Mouse (Mus musculus): ENCODE results near the gene Ctr9. TPM values are rescaled to one million over a fixed set of nuclear protein-coding genes. Genes with fewer than 3 reads are reported as not detected.

Gene Ctr9
- polyA plus RNA-seq (2012; rRNA removed) = 6.9 and 9.1 TPM in 2 replicates

- DNase-seq = peak; percentile 96
- Histone ChIP-seq H3K4me3 (replicated peaks; ENCODE audit: extremely low read depth, low read depth, low read length) (peak within 1 kb of the TSS; percentile 99), H3K4me1 (ENCODE audit: control insufficient read depth, insufficient read depth, low read length) (peaks cover 2% of the 10 kb centered on the region; the same call in 1 of the 2 replicates)
- WGBS = 4% methylated on average over 45 of the region's 45 CpGs
- peak; percentile 90 for TF ChIP-seq POLR2A (IDR thresholded peaks at IDR 0.05; ENCODE audit: borderline replicate concordance, extremely low read depth, low read depth, low read length)
- no peak for TF ChIP-seq CTCF (IDR thresholded peaks at IDR 0.05; ENCODE audit: insufficient read depth, low read length)
Measured at GRCm38 (mm10) chr7:111028281-111029045, at the start of gene Ctr9. Gene Ctr9, plus strand, starts transcription at chr7:111028951.

DNA sequence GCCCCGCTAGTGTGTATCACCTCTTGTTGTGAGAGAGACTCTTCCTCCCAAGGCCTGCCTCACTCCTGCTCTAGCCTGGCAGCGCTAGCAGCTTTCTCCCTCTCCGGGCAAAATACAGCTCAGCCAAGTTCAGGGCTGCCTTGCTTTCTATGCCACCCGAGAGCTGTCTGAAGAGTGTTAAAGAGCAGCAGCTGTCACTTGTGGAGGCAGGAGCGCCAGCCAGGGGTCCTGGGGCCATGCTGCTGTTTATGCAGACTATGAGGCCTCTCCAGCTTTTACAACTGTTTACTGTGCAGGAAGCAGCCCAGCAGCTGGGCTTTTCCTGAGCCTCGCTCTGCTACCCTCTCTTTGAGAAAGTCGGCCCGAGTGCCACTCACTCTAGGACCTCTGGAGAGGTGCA lies 47.7 kb upstream of the Ctr9 start:
- no peak for DNase-seq
- TF ChIP-seq CTCF (IDR thresholded peaks at IDR 0.05; ENCODE audit: insufficient read depth, low read length) = no peak
- TF ChIP-seq POLR2A (IDR thresholded peaks at IDR 0.05; ENCODE audit: borderline replicate concordance, extremely low read depth, low read depth, low read length) = no peak
- H3K4me3 ChIP-seq (replicated peaks; ENCODE audit: extremely low read depth, low read depth, low read length) = no peak overlapping the region
- 30% methylated on average over 8 of the region's 8 CpGs for WGBS
- peaks cover 11% of the 10 kb centered on the region for H3K4me1 ChIP-seq (ENCODE audit: control insufficient read depth, insufficient read depth, low read length)

GRCm38 (mm10) chr7:110982053-110982705 lies 46.6 kb upstream of the Ctr9 start, which contains the start of gene Mrvi1:
Gene Mrvi1, minus strand, starts transcription at chr7:110982461.
- Histone ChIP-seq H3K4me1 (ENCODE audit: control insufficient read depth, insufficient read depth, low read length) (peaks cover 11% of the 10 kb centered on the region), H3K4me3 (replicated peaks; ENCODE audit: extremely low read depth, low read depth, low read length) (no peak within 1 kb of the TSS)
- 28% methylated on average over 7 of the region's 7 CpGs for WGBS
- peak; percentile 27 for DNase-seq
- no peak for TF ChIP-seq CTCF (IDR thresholded peaks at IDR 0.05; ENCODE audit: insufficient read depth, low read length)
- no peak for TF ChIP-seq POLR2A (IDR thresholded peaks at IDR 0.05; ENCODE audit: borderline replicate concordance, extremely low read depth, low read depth, low read length)

DNA sequence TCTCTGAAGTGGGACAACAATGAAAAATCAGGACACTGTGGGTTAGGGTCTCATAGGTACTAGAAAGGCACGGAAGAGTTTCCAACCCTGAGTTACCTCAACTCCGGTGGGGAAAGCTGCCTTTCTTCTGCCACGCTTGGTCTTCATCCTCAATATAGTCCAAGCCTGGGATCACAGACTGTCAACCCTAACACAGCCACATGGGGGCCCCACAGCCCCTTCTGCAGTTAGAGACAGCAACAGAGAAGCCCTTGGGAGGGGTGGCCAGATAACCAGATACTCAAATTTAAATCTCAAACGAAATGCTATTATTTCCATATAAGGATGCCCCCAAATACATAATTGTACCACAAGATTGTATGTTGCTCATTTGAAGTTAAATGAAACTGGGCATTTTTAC lies 46.0 kb upstream of the Ctr9 start:
- DNase-seq = peak; percentile 24
- H3K4me1 ChIP-seq (ENCODE audit: control insufficient read depth, insufficient read depth, low read length) = peaks cover 11% of the 10 kb centered on the region
- 43% methylated on average over 4 of the region's 4 CpGs for WGBS
- no peak overlapping the region for H3K4me3 ChIP-seq (replicated peaks; ENCODE audit: extremely low read depth, low read depth, low read length)
- no peak for TF ChIP-seq POLR2A (IDR thresholded peaks at IDR 0.05; ENCODE audit: borderline replicate concordance, extremely low read depth, low read depth, low read length)
- TF ChIP-seq CTCF (IDR thresholded peaks at IDR 0.05; ENCODE audit: insufficient read depth, low read length) = peak; percentile 58

DNA sequence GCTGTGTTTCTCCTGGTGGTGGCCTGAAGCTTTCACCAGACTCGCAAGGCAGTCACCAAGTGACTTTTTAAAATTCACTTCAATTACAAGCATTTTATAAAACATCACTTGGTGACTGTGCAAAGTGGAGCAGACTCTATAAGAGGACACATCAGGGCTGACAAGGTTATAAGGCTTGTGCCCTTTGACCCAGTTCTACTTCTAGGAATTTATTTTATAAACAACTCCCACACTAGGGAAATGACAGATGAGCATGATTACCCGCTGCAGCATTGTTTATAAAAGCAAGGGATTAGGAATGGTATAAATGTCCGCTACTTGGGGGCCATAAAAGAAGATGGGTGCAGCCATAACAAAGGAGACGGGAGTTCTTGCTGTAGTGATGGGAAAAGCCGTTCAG lies 45.1 kb upstream of the Ctr9 start:
- TF ChIP-seq CTCF (IDR thresholded peaks at IDR 0.05; ENCODE audit: insufficient read depth, low read length) = no peak
- TF ChIP-seq POLR2A (IDR thresholded peaks at IDR 0.05; ENCODE audit: borderline replicate concordance, extremely low read depth, low read depth, low read length) = no peak
- DNase-seq = no peak

GRCm38 (mm10) chr7:110985581-110986265 lies 43.0 kb upstream of the Ctr9 start:
- Histone ChIP-seq H3K4me3 (replicated peaks; ENCODE audit: extremely low read depth, low read depth, low read length) (no peak overlapping the region), H3K4me1 (ENCODE audit: control insufficient read depth, insufficient read depth, low read length) (peaks cover 11% of the 10 kb centered on the region)
- TF ChIP-seq POLR2A (IDR thresholded peaks at IDR 0.05; ENCODE audit: borderline replicate concordance, extremely low read depth, low read depth, low read length) = no peak
- DNase-seq = no peak
- WGBS = 72% methylated on average over 7 of the region's 7 CpGs

More for the DNA sequence above, 45.1 kb upstream of the Ctr9 start:
- Histone ChIP-seq H3K4me1 (ENCODE audit: control insufficient read depth, insufficient read depth, low read length) (peaks cover 11% of the 10 kb centered on the region), H3K4me3 (replicated peaks; ENCODE audit: extremely low read depth, low read depth, low read length) (no peak overlapping the region)
- 51% methylated on average over 5 of the region's 5 CpGs for WGBS

DNA sequence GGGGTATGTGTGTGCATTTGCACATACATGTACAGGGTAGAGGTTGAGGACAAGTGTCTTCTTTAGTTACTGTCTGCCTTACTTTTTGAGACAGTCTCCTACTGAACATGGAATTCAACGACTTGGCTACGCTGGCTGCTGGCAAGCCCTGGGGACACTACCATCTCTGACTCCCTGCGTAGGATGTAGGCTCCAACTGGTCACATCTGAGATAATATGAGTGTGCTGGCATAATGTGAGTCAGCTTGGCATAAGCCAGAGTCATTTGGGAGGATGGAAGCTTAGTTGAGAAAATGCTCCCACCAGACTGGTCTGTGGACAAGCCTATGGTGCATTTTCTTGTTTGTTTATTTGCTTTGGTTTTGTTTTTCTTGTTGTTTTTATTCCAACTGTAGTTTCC lies 40.7 kb upstream of the Ctr9 start:
- no peak overlapping the region for H3K4me3 ChIP-seq (replicated peaks; ENCODE audit: extremely low read depth, low read depth, low read length)
- DNase-seq = no peak

GRCm38 (mm10) chr7:110989286-110989879 lies 39.4 kb upstream of the Ctr9 start:
- TF ChIP-seq CTCF (IDR thresholded peaks at IDR 0.05; ENCODE audit: insufficient read depth, low read length) = no peak
- TF ChIP-seq POLR2A (IDR thresholded peaks at IDR 0.05; ENCODE audit: borderline replicate concordance, extremely low read depth, low read depth, low read length) = no peak
- WGBS = 52% methylated on average over 5 of the region's 5 CpGs
- Histone ChIP-seq H3K4me3 (replicated peaks; ENCODE audit: extremely low read depth, low read depth, low read length) (no peak overlapping the region), H3K4me1 (ENCODE audit: control insufficient read depth, insufficient read depth, low read length) (no peaks in the 10 kb centered on the region)
- DNase-seq = no peak

More for the DNA sequence above, 40.7 kb upstream of the Ctr9 start:
- TF ChIP-seq CTCF (IDR thresholded peaks at IDR 0.05; ENCODE audit: insufficient read depth, low read length) (no peak), POLR2A (IDR thresholded peaks at IDR 0.05; ENCODE audit: borderline replicate concordance, extremely low read depth, low read depth, low read length) (no peak)
- H3K4me1 ChIP-seq (ENCODE audit: control insufficient read depth, insufficient read depth, low read length) = peaks cover 3% of the 10 kb centered on the region
- 91% methylated on average over 3 of the region's 3 CpGs for WGBS

Measured in lung, adult 2 months (tissue).